Mouse (Mus musculus) A20 (cell line): Measurements from ENCODE around the gene Dcpp2.
"Not testable (repeated sequence)": the region's sequence is repeated elsewhere in the genome, so short reads cannot be mapped to it uniquely, and the experiment has no call there.

Source experiments
- DNase-seq: peaks from one replicate; pipeline ENCODE4 v3.0.0-alpha.2; 2011; ENCODE audit warnings: low read depth, low spot score

Gene Dcpp2

GRCm38 (mm10) chr17:23925090-23925493, 44.4 kb downstream of the Dcpp2 start:
- peak; percentile 81 for DNase-seq

GRCm38 (mm10) chr17:23931157-23931556, 50.5 kb downstream of the Dcpp2 start:
- no peak for DNase-seq

- DNase-seq = no peak
Observed at GRCm38 (mm10) chr17:23941372-23941771, 60.7 kb downstream of the Dcpp2 start, which contains the start of gene Sbp. Sbp (plus strand) TSS chr17:23941672.

- DNase-seq = not testable (repeated sequence)
Observed at GRCm38 (mm10) chr17:23947486-23947885, 66.8 kb downstream of the Dcpp2 start.

GRCm38 (mm10) chr17:23949068-23949467, 68.4 kb downstream of the Dcpp2 start:
- DNase-seq = no peak
